Mouse (Mus musculus) G1E (cell line): ENCODE measurements around the gene Ppfia1. TPM values are rescaled to one million over a fixed set of nuclear protein-coding genes. Genes with fewer than 3 reads are reported as not detected.

Experiments
- ATAC-seq: 2 replicates; pipeline ENCODE4 v1.8.0; 2016; ENCODE audit warnings: mild to moderate bottlenecking; ENCODE audit not compliant: insufficient number of reproducible peaks, poor library complexity, low FRiP score, severe bottlenecking; ENCODE audit errors: extremely low read depth
- DNase-seq: peaks from one replicate; pipeline ENCODE4 v3.0.0; 2012; ENCODE audit warnings: low spot score
- H3K27me3 ChIP-seq: 2 replicates; pipeline ENCODE4 v1.6.1; 2012; ENCODE audit warnings: mild to moderate bottlenecking, low read length, inconsistent platforms; ENCODE audit not compliant: insufficient read depth
- H3K36me3 ChIP-seq: replicated peaks from 2 replicates; pipeline ENCODE3; 2012; ENCODE audit warnings: mild to moderate bottlenecking, inconsistent platforms
- H3K4me1 ChIP-seq: 2 replicates; pipeline ENCODE4 v1.6.1; 2012; ENCODE audit warnings: low read depth, low read length, inconsistent platforms, mixed read lengths; ENCODE audit not compliant: insufficient read depth
- H3K4me3 ChIP-seq: 2 replicates; pipeline ENCODE4 v1.5.1; 2012; ENCODE audit warnings: low read depth, mild to moderate bottlenecking, inconsistent platforms, low read length, moderate library complexity, mixed read lengths
- H3K9me3 ChIP-seq: replicated peaks from 2 replicates; pipeline ENCODE4 v1.6.1; 2012; ENCODE audit warnings: inconsistent platforms
- CTCF ChIP-seq: IDR thresholded peaks from 2 replicates; pipeline ENCODE4 v1.5.1; 2012; ENCODE audit warnings: low read depth, low read length, inconsistent platforms, mixed read lengths
- GATA1 ChIP-seq: IDR thresholded peaks from 2 replicates; pipeline ENCODE4 v1.6.1; 2012; ENCODE audit warnings: borderline replicate concordance, low read length, inconsistent platforms, mixed read lengths
- GATA2 ChIP-seq: IDR thresholded peaks from 2 replicates; pipeline ENCODE4 v1.6.1; 2012; ENCODE audit warnings: low read depth, low read length, inconsistent platforms, borderline replicate concordance
- POLR2AphosphoS5 ChIP-seq: IDR thresholded peaks from 2 replicates; pipeline ENCODE4 v1.6.1; 2012; ENCODE audit warnings: low read depth, low read length, inconsistent platforms; ENCODE audit not compliant: insufficient replicate concordance
- TAL1 ChIP-seq: conservative IDR thresholded peaks from 2 replicates; pipeline ENCODE4 v1.6.1; 2012; ENCODE audit warnings: low read depth, low read length, inconsistent platforms, mixed read lengths
- polyA plus RNA-seq: library from polyadenylated mRNA; stranded (reverse); fragments of >175 nt; gene quantifications from 2 replicates; pipeline ENCODE4 v1.2.3, GENCODE M21; 2012
- total RNA-seq, 2 experiments: library from RNA; stranded (forward) in 1 of 2; stranded (reverse) in 1 of 2; fragments of 200-1000 nt in 1 of 2; fragments of >200 nt in 1 of 2; fragmentation: Nextera tagmentation in 1 of 2; gene quantifications; 2 replicates each; pipeline ENCODE4 v1.2.3; 2014 to 2017

The Ppfia1 gene
- total and polyA plus RNA-seq, 3 experiments = 62.3 to 103 (median 68.1) TPM

DNA sequence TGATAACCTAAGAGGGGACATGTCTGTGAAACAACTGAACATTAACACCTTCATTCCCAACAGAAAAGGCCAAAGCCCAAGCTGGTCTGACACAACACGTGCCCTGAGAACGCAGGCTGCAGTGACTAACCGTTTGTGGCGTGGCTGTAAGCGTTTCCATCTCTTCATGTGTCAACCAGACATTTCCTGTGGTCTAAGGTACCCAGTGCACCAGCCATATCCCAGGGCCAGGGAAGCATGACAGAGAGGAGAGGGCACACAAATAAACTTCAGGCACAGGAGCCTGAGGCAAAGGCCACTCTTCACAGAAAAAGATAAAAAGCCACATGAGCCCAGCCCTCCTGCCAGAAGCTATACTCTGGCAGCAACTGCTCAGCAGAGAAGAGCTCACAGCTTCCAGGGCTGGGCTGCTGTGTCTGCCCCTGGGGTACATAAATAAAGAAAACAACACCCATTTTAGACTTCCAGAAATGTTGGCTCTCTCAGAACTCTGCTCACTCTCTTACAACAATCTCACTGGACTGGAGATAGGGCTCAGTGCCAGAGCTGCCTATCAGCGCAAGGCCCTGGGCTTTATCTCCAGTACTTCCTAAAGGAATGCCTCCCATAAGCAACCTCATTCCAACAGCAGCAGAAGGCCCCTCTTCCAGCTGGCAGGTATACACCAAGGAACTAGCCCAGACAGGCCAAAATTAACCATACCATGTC lies 64.3 kb downstream of the Ppfia1 start:
- DNase-seq (no peak), ATAC-seq (no peak)
- no peak for TF ChIP-seq CTCF
- TF ChIP-seq GATA2 = no peak
- TF ChIP-seq TAL1 = no peak
- TF ChIP-seq POLR2AphosphoS5 = no peak
- no peak for TF ChIP-seq GATA1
- Histone ChIP-seq H3K9me3 (no peaks in the 10 kb centered on the region), H3K27me3 (no peaks in the 10 kb centered on the region), H3K36me3 (peaks cover 88% of the 10 kb centered on the region), H3K4me1 (peaks cover 27% of the 10 kb centered on the region), H3K4me3 (no peak overlapping the region)

DNA sequence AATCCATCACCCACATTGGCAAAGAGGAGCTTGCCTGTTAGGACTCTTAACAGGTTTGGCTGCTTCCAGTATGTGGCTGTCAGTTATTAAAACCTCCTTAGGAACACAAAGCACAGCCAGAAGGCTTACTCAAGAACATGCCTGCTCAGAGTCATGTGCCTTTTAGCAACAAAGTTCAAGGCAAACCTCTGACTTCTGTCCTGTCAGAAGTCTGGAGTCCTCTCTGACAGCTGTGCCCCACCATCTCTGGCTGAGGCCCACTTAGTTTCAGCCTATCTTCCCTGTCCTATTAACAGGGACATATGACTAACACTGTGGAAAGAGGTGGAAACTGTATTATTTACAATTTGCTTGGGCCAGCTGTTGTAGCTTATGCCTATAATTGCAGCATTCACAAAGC lies 73.2 kb downstream of the Ppfia1 start:
- DNase-seq (no peak), ATAC-seq (no peak)
- Histone ChIP-seq H3K36me3 (peaks cover 92% of the 10 kb centered on the region), H3K27me3 (no peaks in the 10 kb centered on the region), H3K4me3 (no peak overlapping the region), H3K4me1 (no peaks in the 10 kb centered on the region), H3K9me3 (no peaks in the 10 kb centered on the region)
- TF ChIP-seq CTCF (no peak), TAL1 (no peak), GATA1 (no peak), GATA2 (no peak), POLR2AphosphoS5 (no peak)

DNA sequence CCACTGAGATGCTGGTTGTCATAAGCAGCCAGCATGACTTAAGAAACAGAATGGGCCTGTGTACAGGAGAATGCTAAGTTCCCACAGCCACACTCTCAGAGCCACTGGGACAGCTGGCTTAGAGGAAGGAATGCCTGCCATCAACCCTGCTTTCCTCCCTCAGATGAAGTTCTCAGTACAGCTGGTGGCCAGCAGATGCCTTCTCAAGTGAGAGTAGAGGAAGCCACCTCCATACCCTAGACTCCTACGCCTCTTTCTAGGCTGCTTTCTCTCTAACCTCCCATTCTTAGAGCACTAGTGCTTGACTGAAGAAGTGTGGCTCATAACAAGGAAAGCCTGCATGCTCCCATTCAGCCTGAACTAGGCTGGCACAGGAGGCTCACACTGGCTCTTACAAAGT lies 74.0 kb downstream of the Ppfia1 start:
- ATAC-seq = no peak
- TF ChIP-seq CTCF (no peak), GATA2 (no peak), POLR2AphosphoS5 (no peak), GATA1 (no peak), TAL1 (no peak)
- Histone ChIP-seq H3K9me3 (no peaks in the 10 kb centered on the region), H3K36me3 (peaks cover 86% of the 10 kb centered on the region), H3K27me3 (no peaks in the 10 kb centered on the region), H3K4me1 (no peaks in the 10 kb centered on the region), H3K4me3 (no peak overlapping the region)
- no peak for DNase-seq

DNA sequence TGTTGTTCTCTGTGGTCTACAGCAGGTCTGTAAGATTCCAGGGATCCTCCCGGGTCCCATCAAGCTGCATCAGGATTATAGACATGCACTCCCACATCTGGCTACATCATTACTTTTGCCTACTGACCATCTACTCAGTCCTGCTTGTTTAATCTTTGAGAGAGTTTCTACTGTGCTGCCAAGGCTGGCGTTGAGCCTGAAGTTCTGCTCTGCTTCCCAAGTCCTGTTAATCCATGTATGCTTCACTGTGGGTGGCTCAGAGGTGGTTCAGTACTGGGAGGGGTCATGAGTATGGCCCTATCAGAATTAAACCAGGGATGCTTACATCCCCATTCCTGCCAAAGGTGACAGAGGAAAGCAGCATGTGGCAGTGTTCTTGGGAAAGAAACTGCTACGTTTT lies 77.8 kb downstream of the Ppfia1 start:
- no peaks in the 10 kb centered on the region for H3K9me3 ChIP-seq
- H3K36me3 ChIP-seq = peaks cover 50% of the 10 kb centered on the region
- no peak for DNase-seq
- no peaks in the 10 kb centered on the region for H3K27me3 ChIP-seq
- peaks cover 4% of the 10 kb centered on the region for H3K4me1 ChIP-seq
- ATAC-seq = no peak
- TF ChIP-seq TAL1 (no peak), POLR2AphosphoS5 (no peak), GATA2 (no peak), GATA1 (no peak), CTCF (no peak)
- no peak overlapping the region for H3K4me3 ChIP-seq

DNA sequence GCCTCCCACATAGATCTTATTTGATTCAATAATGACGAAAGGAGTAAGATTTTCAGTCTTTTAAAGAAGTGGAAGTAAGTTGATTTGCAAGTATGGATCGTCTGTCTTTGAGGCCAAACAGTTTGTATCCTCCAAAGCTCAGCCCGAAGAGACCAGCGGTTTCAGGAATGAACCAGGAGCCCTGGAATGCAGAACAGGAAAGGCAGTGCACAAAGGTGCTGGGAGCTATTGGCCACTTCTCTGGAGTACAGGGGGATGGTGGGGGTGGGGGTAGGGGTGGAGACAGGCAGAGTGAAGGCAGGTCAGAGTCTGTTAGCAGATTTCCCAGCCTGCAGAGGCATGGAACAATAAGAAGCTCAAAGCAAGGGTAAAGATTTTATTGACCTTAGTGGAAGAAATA lies 80.0 kb downstream of the Ppfia1 start:
- ATAC-seq (no peak), DNase-seq (no peak)
- no peaks in the 10 kb centered on the region for H3K9me3 ChIP-seq
- H3K4me1 ChIP-seq = peaks cover 27% of the 10 kb centered on the region
- H3K27me3 ChIP-seq = no peaks in the 10 kb centered on the region
- no peak overlapping the region for H3K4me3 ChIP-seq
- no peak for TF ChIP-seq GATA1
- no peak for TF ChIP-seq POLR2AphosphoS5
- no peak for TF ChIP-seq CTCF
- no peak for TF ChIP-seq GATA2
- no peak for TF ChIP-seq TAL1
- H3K36me3 ChIP-seq = peaks cover 35% of the 10 kb centered on the region

DNA sequence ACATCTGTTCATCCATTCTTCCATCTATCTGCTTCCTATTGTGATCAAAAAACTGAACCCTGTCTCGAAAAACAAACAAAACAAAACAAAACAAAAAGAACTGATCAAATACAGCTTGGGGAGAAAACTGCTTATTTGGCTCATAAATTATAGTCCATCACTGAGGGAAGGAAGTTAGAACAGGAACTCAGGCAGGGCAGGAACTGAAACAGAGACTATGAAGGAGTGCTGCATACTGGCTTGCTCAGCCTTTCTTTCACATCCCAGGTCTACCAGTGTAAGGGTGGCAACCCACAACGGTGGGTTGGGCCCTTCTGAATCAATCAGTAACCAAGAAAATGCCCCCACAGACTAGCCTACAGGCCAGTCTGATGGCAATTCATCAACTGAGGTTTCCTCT lies 82.4 kb downstream of the Ppfia1 start:
- Histone ChIP-seq H3K9me3 (no peaks in the 10 kb centered on the region), H3K36me3 (peaks cover 36% of the 10 kb centered on the region), H3K4me3 (peak overlapping the region; percentile 82; the same call in 1 of the 2 replicates), H3K27me3 (no peaks in the 10 kb centered on the region), H3K4me1 (peaks cover 30% of the 10 kb centered on the region)
- TF ChIP-seq GATA2 = no peak
- DNase-seq = no peak
- no peak for ATAC-seq

DNA sequence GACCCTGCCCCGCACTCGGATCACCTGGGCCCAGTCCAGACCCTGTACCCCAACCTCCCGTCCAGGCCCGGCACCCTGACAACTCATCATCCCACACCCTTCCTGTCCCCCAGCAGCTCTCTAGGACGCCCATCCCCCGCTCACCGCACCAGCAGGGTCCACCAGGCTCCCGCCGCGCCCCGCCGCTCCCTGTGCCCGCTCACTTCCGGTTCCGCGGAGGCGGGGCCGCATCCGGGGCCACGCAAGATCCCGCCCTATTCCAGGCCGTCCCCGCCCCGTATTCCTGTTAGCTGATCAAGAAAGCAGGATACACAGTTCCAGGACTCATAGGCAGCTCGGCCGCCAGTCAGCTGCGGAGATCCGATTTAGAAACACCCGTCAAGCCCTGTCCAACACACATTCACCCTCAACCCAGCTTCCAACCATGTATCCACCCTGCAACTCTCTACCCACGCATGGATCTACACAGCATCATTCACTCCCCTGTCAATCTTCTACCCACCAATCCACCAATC lies 82.9 kb downstream of the Ppfia1 start, which contains the start of gene Cttn:
Gene Cttn, minus strand, starts transcription at position 465 of the 515 bp plus-strand sequence.
- TF ChIP-seq GATA1 = no peak
- TF ChIP-seq CTCF = no peak
- no peak for TF ChIP-seq POLR2AphosphoS5
- TF ChIP-seq TAL1 = no peak
- TF ChIP-seq GATA2 = no peak
- no peaks in the 10 kb centered on the region for H3K27me3 ChIP-seq
- no peaks in the 10 kb centered on the region for H3K9me3 ChIP-seq
- ATAC-seq (peak; percentile 54), DNase-seq (peak; percentile 86)
- peaks cover 30% of the 10 kb centered on the region for H3K4me1 ChIP-seq
- H3K36me3 ChIP-seq = peaks cover 35% of the 10 kb centered on the region
- peak within 1 kb of the TSS; percentile 82 for H3K4me3 ChIP-seq
